Mouse (Mus musculus) embryonic fibroblast, embryonic 13.5 days (primary cell): ENCODE results near the gene Pla2g2c.

Source experiments
- CTCF ChIP-seq: IDR thresholded peaks from 2 replicates; pipeline ENCODE4 v1.5.1; 2011; ENCODE audit warnings: mild to moderate bottlenecking, control low read depth, low read length, moderate library complexity, borderline replicate concordance; ENCODE audit not compliant: insufficient read depth
- POLR2A ChIP-seq: IDR thresholded peaks from 2 replicates; pipeline ENCODE4 v1.6.1; 2011; ENCODE audit warnings: low read depth, mild to moderate bottlenecking, control low read depth, low read length, moderate library complexity

- TF ChIP-seq CTCF (no peak), POLR2A (no peak)
Observed at GRCm38 (mm10) chr4:138734105-138734504, 9.5 kb downstream of the Pla2g2c start.
